Mouse (Mus musculus) layer of hippocampus, adult 9-11 months (tissue): ENCODE measurements around the gene Tmprss11e.
A peak's percentile ranks its signal among the peaks of the same experiment; 100 is the strongest.

Source experiments
- DNase-seq: peaks from one replicate; pipeline ENCODE4 v3.0.0; 2022

The Tmprss11e gene

DNA sequence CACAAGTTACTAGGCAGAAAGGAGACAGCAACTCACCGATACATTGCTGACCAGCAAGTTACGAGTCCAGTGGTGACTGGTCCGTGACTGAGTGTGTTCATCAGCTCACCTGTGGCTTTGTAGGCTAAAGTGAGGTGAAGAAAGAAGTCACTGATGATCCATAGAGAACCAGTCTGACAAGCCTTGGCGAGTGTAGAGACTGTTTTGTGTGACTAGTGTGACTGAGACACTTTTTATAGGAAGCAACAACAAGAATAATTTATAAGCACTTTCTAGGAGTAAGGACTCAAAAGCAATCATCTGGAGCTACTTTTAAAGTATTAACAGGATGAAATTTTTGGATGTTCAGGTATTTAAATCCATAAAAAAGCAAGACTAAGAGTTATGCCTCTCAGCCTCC is at the start of gene Tmprss11e:
Gene Tmprss11e (minus strand): TSS at position 101 of the 400 bp plus-strand sequence.
- no peak for DNase-seq

DNA sequence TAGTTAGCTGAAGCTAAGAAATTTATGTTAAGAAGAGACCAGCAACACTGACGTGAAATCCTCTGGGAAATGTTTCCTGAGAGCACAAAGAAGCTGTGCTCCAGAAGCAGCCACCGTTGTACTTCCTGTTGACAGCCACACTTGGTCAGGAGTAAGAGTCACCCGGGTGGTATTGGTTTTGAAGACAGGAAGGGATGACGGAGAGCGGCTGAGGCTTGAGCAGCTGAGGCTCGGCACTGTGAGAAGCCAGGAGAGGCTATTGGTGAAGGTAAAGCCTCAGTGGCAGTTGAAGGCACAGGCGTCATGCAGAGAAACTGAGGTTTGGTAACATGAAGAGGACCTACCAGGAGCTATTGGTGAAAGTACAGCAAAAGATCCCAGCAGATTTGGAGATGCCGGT is 47.2 kb upstream of the Tmprss11e start:
- no peak for DNase-seq

DNA sequence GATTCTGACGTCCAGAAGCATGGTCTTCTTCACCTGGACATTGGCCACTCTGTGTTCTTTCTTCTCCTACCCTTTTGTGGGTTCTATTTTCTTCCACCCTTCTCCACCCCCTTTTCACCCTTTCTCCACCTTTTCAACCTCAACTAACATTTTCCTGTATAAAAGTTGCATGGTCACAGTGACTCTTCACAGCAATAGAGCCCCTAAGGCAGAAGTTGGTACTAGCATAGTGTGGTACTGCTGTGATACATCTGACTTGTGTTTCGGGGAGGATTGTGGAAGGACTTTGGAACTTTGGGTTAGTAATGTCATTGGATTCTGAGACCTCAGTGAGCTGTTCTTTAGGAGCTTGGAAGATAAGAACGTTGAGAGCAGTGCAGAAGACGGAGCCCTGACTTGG is 46.6 kb upstream of the Tmprss11e start:
- DNase-seq, result no peak

DNA sequence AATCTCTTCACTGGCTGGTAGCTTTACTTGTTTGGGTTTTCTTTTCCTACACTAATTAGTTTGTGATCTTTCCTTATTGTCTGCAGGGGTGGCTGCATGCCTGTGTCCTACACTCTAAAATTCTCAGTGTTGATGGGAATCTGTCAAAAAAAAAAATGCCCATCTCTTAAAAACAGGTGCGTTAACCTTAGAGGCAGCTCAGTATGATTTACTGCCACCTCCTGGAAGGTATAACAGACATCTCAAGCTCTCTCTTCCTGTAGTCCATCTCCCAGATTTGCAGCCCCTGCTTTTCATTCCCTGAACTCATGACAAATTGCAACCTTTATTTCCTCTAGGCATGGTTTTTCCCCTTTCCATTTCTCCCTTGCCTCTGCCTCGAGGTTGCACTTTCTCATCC is 44.3 kb upstream of the Tmprss11e start:
- no peak for DNase-seq

DNA sequence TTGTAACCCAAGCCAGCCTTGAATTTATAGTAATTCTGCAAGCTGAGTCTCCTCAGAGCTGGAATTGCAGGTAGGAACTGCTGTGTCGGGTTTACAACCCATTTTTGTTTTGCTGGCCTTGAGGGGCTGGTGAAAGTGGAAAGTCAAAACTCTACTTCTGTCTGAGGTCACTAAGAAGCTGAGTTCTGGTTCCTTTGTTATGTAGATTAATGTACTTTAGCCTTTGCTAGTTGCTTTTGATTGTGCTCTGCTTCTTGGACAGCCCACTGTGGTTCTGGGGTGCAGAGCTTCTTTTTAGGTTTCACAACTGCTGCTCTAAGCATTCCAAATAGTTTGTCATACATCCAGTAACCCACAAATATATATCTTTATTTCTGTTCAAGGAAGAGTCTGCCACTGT is 41.2 kb upstream of the Tmprss11e start:
- DNase-seq, result no peak

DNA sequence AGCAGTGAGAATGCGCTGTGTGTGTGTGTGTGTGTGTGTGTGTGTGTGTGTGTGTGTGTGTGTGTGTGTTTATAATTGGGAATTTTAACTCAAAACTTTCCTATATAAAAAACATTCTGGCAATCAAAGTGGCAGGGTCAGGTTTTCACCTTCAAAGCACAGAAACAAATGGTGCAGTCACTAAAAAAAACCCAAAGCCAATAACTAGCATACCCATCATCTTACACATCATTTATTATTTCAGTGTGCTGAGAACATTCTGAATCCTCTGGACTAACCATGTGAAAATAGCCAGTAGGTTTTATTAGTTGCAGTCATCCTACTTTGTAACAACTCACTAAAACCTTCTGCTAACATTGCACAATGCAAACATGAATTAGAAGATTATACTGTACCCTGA is 38.6 kb upstream of the Tmprss11e start:
- DNase-seq, result no peak

DNA sequence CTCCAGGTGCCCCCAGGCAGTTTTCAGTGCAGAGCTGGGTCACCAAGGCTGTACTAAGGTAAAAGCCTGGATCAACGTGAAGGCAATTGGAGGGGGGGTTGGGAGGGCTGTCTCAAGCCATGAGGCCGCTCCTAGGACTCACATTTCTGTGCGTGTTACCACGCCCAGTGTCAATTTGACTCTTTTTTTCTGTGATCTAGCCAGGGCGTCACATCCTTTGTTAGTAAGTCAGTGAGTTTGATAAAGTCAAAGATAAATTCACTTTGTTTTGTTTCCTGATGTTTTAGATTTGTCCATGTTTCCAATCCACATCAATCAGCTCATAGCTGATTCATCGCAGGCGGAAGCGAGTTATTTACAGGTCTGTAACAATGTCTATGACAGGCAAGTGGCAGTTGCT is 37.4 kb upstream of the Tmprss11e start:
- no peak for DNase-seq

DNA sequence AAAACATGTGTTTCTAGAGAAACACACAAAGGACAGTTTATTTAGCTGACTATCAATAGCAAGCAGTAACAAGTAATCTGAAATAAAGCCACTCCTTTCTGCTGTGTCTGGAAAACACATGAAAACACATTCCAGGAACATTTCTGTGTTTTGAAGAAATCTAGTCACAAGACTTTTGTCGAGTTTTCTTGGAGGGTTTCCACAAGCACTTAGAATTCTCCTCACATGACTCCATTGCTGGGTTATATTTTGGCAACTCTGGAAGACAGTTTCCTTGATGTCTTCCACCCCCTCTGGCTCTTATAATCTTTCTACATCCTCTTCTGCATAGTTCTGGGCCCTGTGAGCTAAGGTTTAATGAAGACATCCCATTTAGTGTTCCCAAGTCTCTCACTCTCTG is 32.9 kb upstream of the Tmprss11e start:
- no peak for DNase-seq

DNA sequence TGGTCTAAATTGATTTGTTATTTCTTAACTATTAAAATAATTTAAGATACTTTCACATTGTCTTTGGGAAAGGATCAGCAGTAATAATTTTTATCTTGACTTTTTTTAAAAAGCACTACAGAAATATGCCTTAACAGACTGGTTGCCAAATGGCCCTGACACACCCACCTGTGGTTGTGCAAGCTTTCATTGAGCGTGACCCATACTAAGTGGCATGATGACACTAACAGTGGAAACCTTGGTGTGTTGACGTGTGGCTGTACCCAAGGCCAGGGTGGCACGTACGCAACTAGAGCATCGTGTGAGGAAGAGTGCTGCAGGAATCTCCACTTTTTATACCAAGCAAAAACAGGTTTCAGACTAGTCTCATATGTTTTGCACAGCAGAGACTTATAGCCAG is 31.3 kb upstream of the Tmprss11e start:
- no peak for DNase-seq

DNA sequence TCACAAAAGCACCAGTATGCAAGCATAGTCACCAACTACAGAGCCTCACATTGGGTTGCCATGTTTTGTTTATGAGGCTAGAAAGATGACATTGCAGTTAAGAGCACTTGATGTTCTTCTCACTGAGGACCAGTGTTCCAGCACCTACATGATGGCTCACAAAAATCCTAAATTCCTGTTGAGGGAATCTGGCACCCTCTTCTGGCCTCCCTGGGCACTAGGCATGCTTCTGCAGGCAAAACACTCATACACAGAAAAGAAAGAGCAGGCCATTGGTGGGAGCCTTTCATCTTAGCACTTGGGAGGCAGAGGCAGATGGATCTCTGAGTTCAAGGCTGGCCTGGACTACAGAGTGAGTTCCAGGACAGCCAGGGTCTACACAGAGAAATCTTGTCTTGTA is 25.4 kb upstream of the Tmprss11e start:
- DNase-seq, result no peak

DNA sequence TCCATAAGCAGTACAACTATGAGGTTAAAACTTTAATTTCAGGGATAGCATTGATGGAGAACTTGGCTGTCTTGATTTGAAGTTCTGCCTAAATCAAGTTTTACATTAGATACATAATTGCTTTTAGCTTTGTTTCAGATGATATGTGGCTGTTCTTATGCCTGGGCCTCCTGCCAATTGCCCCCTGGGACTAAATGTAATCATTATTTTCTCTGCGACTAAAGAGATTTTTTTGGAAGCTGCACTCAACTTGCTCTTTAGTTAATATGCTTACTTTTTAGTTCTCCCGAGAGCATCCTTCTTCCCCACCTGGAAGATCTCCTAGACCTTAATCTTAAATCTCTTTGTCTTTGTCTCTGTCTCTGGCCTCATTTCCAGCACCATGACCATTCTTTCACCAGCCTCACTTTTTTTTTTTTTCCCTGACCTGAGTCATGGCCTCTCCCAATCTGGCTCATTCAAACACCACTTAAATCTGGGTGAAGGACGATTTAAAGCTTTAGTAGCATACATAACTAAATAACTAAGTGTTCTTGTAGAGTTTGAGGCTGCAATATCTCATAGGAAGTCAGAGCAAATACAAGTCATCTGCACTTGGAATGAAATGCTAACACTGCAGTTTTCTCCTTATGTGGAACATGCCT is 23.5 kb upstream of the Tmprss11e start:
- DNase-seq, result no peak

DNA sequence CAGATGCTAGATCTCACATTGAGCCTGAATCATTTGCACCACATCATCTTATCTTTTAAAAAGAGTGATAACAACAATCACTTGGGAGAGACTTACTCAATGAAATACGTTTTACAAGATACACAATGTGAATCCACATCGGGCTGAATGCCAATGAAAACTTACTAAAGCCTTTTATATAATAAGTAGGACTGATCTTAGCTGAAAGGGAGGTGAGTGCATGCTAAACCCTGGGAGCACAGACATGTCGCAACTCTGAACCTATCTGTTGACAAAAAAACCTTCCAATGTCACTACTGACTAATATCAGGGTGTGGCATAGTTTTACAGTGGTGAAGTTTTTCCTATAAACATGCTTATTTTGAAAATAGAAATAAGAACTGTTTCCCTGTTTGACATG is 2.8 kb downstream of the Tmprss11e start:
- DNase-seq, result no peak

DNA sequence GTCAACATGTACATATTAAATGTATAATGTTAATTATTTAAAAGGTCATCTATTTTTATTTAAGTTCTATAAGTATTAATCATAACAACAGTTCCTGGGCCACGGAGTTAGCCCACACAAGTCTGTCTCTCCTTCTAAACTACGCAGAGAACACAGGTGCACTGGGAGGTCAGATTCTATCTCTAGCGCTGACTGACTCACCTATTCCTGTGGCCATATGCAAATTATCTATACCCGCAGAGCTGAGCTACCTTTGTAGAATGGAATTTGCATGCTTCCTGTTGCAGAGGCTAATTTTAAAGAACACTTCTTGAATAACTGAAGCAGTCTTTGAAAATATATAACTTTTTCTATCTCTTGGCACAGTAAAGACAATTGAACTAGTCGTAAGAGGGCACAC is 4.5 kb downstream of the Tmprss11e start:
- DNase-seq, result no peak

DNA sequence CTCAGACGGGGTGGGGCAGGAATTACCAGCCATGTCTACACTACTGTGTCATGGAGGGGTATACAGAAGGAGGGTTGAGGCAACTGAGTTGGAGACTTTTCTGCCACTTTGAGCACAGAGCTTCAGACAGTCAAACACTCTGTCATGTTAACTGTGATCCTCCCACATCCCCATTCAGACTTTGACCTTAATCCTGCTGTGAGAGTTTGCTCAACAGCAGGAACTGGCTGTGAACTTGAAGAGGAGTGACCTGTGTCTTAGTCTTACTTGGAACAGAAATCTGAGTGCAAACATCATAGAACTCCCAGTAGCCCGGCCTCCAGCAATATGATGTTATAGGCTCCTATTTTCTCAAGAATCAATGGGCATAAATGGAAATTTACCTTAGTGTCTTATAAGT is 9.8 kb downstream of the Tmprss11e start:
- DNase-seq, result no peak

DNA sequence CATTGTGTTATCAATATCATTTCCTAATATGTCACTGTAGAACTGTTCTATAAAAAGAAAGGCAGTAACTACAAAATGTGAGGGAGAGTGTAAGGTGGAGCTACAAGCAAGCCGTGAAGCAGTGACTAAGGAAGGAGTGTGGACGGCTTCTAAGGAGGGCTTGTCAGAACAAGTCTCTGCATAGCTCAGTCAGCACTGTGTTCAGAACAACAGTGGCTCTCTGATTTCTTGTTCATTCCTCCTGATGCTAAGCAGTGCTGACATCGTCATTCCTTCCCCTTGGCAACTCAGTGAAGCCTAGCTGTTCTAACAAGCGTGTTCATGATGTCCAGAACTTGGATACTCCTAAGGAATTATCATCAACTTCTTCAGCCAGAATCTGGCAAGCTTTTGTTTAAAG is 15.0 kb downstream of the Tmprss11e start:
- no peak for DNase-seq

DNA sequence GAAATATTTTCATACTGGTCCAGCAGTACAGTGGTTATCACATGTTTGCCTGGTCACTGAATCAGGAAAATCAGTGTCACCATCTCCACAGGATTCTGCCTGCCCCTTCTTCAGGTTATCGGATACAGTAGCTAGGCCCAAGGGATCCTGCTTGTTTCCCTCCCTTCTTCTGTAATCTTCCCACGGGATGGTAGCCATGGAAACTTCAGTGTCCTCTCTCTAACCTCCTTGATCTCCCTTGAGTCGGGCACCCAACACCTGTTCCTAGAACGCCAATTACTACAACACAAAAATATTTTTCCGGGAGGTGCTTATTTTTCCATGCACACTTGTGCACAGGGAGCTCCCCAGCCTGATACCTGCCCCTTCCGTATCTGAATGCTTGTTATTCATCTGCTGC is 17.0 kb downstream of the Tmprss11e start:
- DNase-seq, result no peak

DNA sequence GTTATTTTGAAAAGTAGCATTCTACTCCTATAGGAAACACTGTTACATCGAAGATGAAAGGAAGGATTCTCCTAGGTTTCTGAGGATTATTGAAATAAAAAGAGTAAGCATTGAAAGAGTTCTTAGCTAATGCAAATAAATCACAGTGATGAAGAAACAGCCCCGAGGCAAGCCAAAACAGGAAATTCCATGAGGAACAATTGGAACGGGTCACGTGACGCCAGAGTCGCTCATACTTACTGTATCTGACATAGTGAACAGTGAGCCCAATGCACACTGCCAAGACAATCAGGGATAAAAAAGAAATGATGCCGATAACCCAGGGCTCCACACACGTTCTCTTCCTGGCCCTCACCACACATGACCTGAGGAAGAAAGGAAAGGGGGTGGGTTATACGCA is 18.6 kb downstream of the Tmprss11e start:
- no peak for DNase-seq

DNA sequence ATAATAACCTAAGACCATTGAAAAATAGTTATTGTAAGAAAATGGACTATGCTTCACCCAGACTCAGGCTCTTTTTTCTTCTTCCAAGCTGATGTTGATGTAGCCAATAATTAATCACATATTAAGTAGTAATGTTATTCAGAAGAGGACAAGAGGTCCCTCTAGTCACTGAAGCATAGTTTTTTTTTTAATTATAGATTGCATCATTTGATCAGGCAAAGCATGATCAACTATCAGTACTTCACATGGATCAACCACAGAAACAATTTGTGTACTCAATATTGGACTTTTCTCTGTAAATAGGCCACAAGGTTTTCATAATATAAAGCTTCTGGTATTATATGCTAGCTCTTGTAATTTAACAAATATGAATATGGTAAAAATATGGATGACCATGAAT is 20.6 kb downstream of the Tmprss11e start:
- DNase-seq, result no peak

DNA sequence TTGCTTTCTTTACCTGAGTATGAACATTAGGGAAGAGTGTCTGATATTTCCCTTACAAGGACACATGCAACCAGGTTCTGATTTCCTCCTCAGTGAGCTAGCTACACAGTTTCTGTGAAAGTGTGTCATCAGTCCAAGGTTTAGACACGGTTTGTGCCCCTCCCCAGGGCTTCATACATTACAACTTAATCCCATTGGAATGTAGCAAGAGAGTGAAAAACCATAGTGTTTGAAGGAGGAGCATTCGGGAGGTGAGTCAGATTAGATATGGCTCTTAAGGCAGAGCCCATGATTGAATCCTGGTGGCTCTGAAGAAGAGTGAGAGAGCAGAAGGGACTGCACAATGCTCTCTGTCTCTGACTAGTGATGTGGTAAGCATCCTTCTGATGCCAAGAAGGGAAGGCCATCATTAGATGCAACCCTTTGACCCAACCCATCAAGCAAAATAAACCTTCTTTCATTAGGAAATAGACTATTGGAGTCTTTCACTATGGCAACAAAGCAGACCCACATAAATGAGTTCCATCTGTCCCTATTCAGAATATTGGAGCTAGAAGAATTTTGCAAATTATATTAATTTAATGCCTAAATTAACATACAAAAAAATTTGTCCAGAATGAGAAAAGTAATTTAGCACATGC is 22.7 kb downstream of the Tmprss11e start:
- peak; percentile 27 for DNase-seq

DNA sequence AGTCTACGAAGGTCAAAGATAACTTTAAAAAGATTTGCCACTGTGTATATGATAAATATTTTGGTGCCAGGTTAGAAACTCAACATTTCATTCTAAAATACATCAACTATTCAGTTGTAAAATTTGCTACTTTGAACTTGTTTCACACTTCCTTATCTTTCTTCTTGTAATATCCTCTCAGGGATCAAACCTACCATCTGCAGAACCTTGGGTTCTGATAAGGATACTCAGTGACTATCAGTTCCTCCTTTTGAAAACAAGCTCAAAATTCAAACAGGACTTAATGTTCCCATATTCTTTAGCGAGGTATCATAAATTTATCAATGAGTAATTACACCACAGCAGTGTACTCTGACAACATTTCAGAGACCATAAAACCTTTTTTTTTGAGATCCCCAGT is 30.6 kb downstream of the Tmprss11e start:
- DNase-seq, result no peak

DNA sequence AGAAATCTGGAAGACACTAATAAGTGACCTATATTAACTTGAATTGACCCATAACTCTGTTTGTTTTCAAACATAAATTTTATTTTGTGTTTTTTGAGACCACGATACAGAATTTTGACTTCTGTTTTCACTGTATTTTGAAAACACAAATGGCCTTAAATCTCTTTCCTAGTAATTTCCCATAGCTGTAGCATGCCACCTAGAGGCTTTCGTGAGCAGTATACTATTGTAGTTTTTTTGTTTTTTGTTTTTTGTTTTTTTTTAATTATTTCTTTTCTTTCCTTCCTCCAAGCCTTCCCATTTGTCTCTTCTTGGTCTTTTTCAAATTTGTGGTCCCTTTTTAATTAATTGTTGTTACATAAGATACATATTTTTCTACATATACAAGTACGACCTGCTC is 40.7 kb downstream of the Tmprss11e start:
- no peak for DNase-seq

DNA sequence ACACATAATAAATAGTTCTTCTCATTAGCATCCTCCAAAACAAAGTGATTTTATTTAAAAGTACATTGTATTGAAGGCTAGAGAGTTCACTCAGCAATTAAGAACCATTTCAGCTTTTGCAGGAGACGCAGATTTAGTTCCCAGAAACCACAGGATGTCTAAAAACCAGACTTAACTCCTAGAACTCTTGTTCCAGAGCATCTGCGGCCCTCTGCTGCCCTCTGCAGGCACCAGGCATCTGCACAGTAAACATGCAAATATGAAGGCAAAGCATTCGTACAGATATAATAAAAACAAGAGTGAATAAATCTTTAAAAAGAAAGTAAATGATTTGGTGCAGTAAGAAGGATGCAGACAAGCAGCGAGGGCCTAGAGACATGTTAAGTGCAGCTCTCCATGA is 60.9 kb downstream of the Tmprss11e start:
- peak; percentile 41 for DNase-seq

DNA sequence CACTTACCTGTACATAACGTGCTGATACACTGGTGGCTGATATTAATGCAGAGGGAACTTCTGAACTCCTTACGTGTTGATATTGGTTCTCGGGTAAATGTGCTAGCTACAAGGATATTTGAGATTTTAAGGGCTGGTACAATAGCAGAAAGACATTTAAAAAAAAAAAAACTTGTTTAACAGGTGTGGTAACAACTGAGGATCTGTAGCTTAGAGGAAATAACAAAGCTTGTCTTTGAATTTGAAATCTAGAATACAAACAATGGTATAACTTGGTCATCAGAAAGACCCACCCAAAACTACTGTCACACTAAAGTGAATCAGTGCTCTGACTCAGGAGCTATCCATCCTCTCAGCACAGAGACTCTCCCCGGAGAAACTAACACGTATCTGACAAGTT is 69.4 kb downstream of the Tmprss11e start, which contains the start of gene Tmprss11b:
Gene Tmprss11b (minus strand): TSS at position 101 of the 400 bp plus-strand sequence.
- DNase-seq, result no peak
